ENCODE assay signal across 22 mouse cellular contexts in genomic region chr10:119756271-119756670, GRCm38 (mm10).
"Had no signal": no experiment of that assay in that cellular context is flagged by ENCODE, and none has a peak within 500 bp of the region (broad histone marks: within the 10 kb centered on the region; RNA-seq: fewer than 3 reads in every experiment).

No protein-coding gene starts in this region.

- H3K27ac ChIP-seq: kidney, postnatal 0 days; layer of hippocampus, adult 2 months; limb, embryonic 10.5 days; limb, embryonic 13.5 days; liver, embryonic 12.5 days; liver, embryonic 15.5 days; lung, embryonic 15.5 days; midbrain, embryonic 12.5 days; midbrain, embryonic 15.5 days; neural tube, embryonic 12.5 days; neural tube, embryonic 15.5 days; stomach, embryonic 15.5 days had no signal

- H3K9me3 ChIP-seq: limb, embryonic 10.5 days; limb, embryonic 13.5 days; liver, embryonic 12.5 days; liver, embryonic 15.5 days; lung, embryonic 15.5 days; midbrain, embryonic 12.5 days; midbrain, embryonic 15.5 days; neural tube, embryonic 12.5 days; neural tube, embryonic 15.5 days; stomach, embryonic 15.5 days had no signal

- H3K4me3 ChIP-seq: layer of hippocampus, adult 2 months; limb, embryonic 10.5 days; limb, embryonic 13.5 days; liver, embryonic 12.5 days; liver, embryonic 15.5 days; lung, embryonic 15.5 days; midbrain, embryonic 12.5 days; midbrain, embryonic 15.5 days; neural tube, embryonic 12.5 days; neural tube, embryonic 15.5 days; stomach, embryonic 15.5 days had no signal

- DNase-seq: kidney, postnatal 25 days; layer of hippocampus, adult 9-11 months; liver; lung, adult 18-20 months; lung, postnatal 10 days; lung, postnatal 36 days; retina, postnatal 1 day; right cerebral cortex, postnatal 25 days; spleen, adult 18-20 months; thymus, postnatal 25 days had no signal

- ATAC-seq: liver, embryonic 12.5 days; midbrain, embryonic 15.5 days had no signal

- H3K4me2 ChIP-seq: limb, embryonic 13.5 days; liver, embryonic 12.5 days; liver, embryonic 15.5 days; lung, embryonic 15.5 days; midbrain, embryonic 12.5 days; midbrain, embryonic 15.5 days; neural tube, embryonic 12.5 days; neural tube, embryonic 15.5 days; stomach, embryonic 15.5 days had no signal

- H3K36me3 ChIP-seq: limb, embryonic 10.5 days; limb, embryonic 13.5 days; liver, embryonic 12.5 days; liver, embryonic 15.5 days; lung, embryonic 15.5 days; midbrain, embryonic 12.5 days; midbrain, embryonic 15.5 days; neural tube, embryonic 12.5 days; neural tube, embryonic 15.5 days; stomach, embryonic 15.5 days had no signal

- H3K27me3 ChIP-seq: limb, embryonic 13.5 days; liver, embryonic 12.5 days; liver, embryonic 15.5 days; lung, embryonic 15.5 days; midbrain, embryonic 12.5 days; midbrain, embryonic 15.5 days; neural tube, embryonic 12.5 days; neural tube, embryonic 15.5 days; stomach, embryonic 15.5 days had no signal

- H3K9ac ChIP-seq: limb, embryonic 13.5 days; liver, embryonic 12.5 days; liver, embryonic 15.5 days; lung, embryonic 15.5 days; midbrain, embryonic 12.5 days; midbrain, embryonic 15.5 days; neural tube, embryonic 12.5 days; neural tube, embryonic 15.5 days; stomach, embryonic 15.5 days had no signal

- H3K4me1 ChIP-seq: liver, embryonic 12.5 days; liver, embryonic 15.5 days; lung, embryonic 15.5 days; stomach, embryonic 15.5 days had no signal
